Mouse (Mus musculus) testis, adult 2 months (tissue): ENCODE results near the gene Rad18.

ENCODE experiments used
- CTCF ChIP-seq: fragments of 200-500 bp; IDR thresholded peaks from 2 replicates; pipeline ENCODE4 v1.5.1; 2012; ENCODE audit warnings: low read depth, mild to moderate bottlenecking, inconsistent platforms, low read length, moderate library complexity; ENCODE audit not compliant: control insufficient read depth, insufficient read depth, insufficient replicate concordance
- POLR2A ChIP-seq: fragments of 200-500 bp; IDR thresholded peaks from 2 replicates; pipeline ENCODE4 v1.6.1; 2012; ENCODE audit warnings: low read depth, mild to moderate bottlenecking, inconsistent platforms, low read length, moderate library complexity; ENCODE audit not compliant: control insufficient read depth

DNA sequence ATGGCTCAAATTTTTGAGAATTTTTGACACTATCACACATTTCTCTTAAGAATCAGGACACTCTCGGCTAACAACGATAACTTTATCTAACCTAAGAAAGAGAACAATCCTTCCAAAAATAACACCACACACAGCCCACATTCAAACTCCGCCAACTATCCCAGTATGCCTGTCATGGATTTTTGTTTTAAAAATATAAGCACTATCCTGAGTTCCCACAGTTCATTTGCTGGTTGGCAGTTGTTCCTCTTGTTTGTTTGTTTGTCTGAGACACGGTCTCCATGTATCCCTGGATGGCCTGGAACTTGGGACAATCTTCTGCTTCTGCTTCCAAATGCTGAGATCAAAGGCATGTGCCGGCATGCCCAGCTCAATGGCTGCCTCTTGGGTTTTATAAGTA lies 45.3 kb upstream of the Rad18 start:
- no peak for TF ChIP-seq POLR2A
- TF ChIP-seq CTCF: no peak
